Mouse (Mus musculus) adrenal gland, adult 8-10 months (tissue): ENCODE results near the gene Samt4. TPM values are rescaled to one million over a fixed set of nuclear protein-coding genes. Genes with fewer than 3 reads are reported as not detected.
"Not testable (repeated sequence)": the region's sequence is repeated elsewhere in the genome, so short reads cannot be mapped to it uniquely, and the experiment has no call there.

ENCODE experiments used
- DNase-seq: peaks from one replicate; pipeline ENCODE4 v3.0.0; 2022
- total RNA-seq, 4 experiments: library from RNA; stranded (reverse); gene quantifications; 2 replicates each; pipeline ENCODE4 v1.2.4; 2022

Samt4 gene
- not detected for total RNA-seq

- no peak for DNase-seq
Observed at GRCm38 (mm10) chrX:154481702-154482101, at the start of gene Samt4. TSS of gene Samt4 (plus strand) at chrX:154482002.

GRCm38 (mm10) chrX:154443696-154444095 is 38.1 kb upstream of the Samt4 start:
- not testable (repeated sequence) for DNase-seq

GRCm38 (mm10) chrX:154468386-154468785 is 13.4 kb upstream of the Samt4 start:
- DNase-seq: not testable (repeated sequence)

Other genes with a start within 250 kb of the Samt4 start
- not detected for gene 4930524N10Rik, start 138.6 kb upstream of the Samt4 start, total RNA-seq
- gene Samt2, start 97.4 kb downstream of the Samt4 start, total RNA-seq: not detected